Mouse (Mus musculus) megakaryocyte, embryonic 14.5 days (primary cell): ENCODE results near the gene Sec24c.

ENCODE experiments used
- FLI1 ChIP-seq: IDR thresholded peaks from 2 replicates; pipeline ENCODE4 v1.6.1; 2012; ENCODE audit warnings: low read length, inconsistent platforms, mixed read lengths
- GATA1 ChIP-seq: IDR thresholded peaks from 3 replicates; pipeline ENCODE4 v1.6.1; 2012; ENCODE audit warnings: mixed read lengths, low read length, inconsistent platforms, borderline replicate concordance

DNA sequence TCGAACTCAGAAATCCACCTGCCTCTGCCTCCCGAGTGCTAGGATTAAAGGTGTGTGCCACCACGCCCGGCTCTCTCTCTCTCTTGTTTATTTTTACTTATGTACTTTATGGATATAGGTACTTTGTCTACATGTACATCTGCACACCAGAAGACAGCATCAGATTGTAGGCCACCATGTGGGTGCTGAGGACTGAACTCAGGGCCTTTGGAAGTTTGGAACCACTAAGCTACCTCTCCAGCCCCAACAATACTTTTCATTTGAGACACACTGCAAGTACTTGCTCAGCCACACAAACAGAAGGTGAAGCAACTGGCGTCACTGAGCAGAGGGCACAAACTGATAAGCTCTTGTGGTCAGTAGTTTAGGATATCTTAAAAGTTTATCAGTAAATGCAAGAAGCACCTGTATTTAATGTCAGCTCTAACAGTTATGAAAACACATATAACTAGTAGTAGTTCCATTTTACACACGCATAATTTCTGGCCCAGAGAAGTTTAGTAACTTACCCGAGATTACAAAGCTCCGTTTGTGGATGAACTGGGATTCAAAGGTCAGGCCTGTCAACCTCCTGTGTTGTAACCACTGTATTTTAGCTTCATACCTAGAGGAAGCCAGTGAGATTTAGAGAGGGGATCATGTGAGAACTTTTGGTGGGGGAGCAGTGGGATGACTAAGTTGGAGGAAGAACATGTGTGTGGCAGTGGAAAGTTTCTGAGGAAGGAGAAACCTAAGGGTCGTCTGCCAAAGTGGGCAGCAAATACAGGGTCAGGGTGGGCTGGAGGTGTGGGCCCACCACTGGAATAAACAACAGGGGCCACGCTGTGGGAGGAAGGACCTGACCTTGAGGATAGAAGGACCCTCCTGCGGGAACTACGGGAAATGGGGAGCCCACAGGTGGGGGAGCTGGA lies 59.2 kb downstream of the Sec24c start:
- TF ChIP-seq GATA1 (no peak; the same call in 2 of the 3 replicates), FLI1 (no peak)
